ENCODE assay signal across 8 mouse cellular contexts in genomic region chr8:108026557-108027440, GRCm38 (mm10).
DNase-seq lines count a peak whose midpoint lies in the region; ATAC-seq and TF ChIP-seq lines count a peak whose summit lies in the region.
"Had no signal": no experiment of that assay in that cellular context is flagged by ENCODE, and none has a peak within 500 bp of the region (broad histone marks: within the 10 kb centered on the region; RNA-seq: fewer than 3 reads in every experiment).

No protein-coding gene starts in this region.

- H3K79me2 ChIP-seq in myocyte (ENCODE audit: control insufficient read depth, insufficient read depth): no peaks in the 10 kb centered on the region

- DNase-seq in hindbrain, embryonic 10.5 days (ENCODE audit: low spot score): peak; percentile 25
- DNase-seq in embryo, embryonic 10.5 days (ENCODE audit: low spot score): peak; percentile 77
- peak; percentile 66 for DNase-seq in embryonic facial prominence, embryonic 14.5 days (ENCODE audit: low spot score)
- no peak for DNase-seq in adipocyte (ENCODE audit: low spot score)
- DNase-seq in cerebellum, adult 9-10 months: no peak
- DNase-seq: kidney, adult 9 months had no signal

- no peaks in the 10 kb centered on the region for H3K36me3 ChIP-seq in hindbrain, embryonic 10.5 days
- H3K36me3 ChIP-seq in hindbrain, embryonic 16.5 days (ENCODE audit: control insufficient read depth, insufficient read depth, low read length): no peaks in the 10 kb centered on the region
- no peaks in the 10 kb centered on the region for H3K36me3 ChIP-seq in embryonic facial prominence, embryonic 14.5 days (ENCODE audit: control insufficient read depth, insufficient read depth, low read length)
- H3K36me3 ChIP-seq in myocyte (ENCODE audit: control insufficient read depth, insufficient read depth): no peaks in the 10 kb centered on the region

- WGBS in hindbrain, embryonic 10.5 days: 62% methylated on average over 11 of the region's 11 CpGs
- WGBS in hindbrain, embryonic 16.5 days: 71% methylated on average over 11 of the region's 11 CpGs
- WGBS in embryonic facial prominence, embryonic 14.5 days: 22% methylated on average over 11 of the region's 11 CpGs

- H3K4me1 ChIP-seq in hindbrain, embryonic 10.5 days (replicated peaks): peaks cover 35% of the 10 kb centered on the region
- H3K4me1 ChIP-seq in hindbrain, embryonic 16.5 days (ENCODE audit: control insufficient read depth, insufficient read depth, low read depth, low read length): peaks cover 2% of the 10 kb centered on the region
- H3K4me1 ChIP-seq in embryonic facial prominence, embryonic 14.5 days (ENCODE audit: control insufficient read depth, insufficient read depth, low read length): peaks cover 24% of the 10 kb centered on the region

- peak overlapping the region; percentile 71 for H3K27ac ChIP-seq in hindbrain, embryonic 10.5 days
- no peak overlapping the region for H3K27ac ChIP-seq in hindbrain, embryonic 16.5 days (ENCODE audit: low read depth, low read length)
- peak overlapping the region; percentile 63 for H3K27ac ChIP-seq in embryonic facial prominence, embryonic 14.5 days (replicated peaks; ENCODE audit: low read depth, low read length)

- peak overlapping the region; percentile 9; the same call in 1 of the 2 replicates for H3K4me3 ChIP-seq in hindbrain, embryonic 10.5 days
- no peak overlapping the region for H3K4me3 ChIP-seq in hindbrain, embryonic 16.5 days (ENCODE audit: low read length)
- H3K4me3 ChIP-seq in embryonic facial prominence, embryonic 14.5 days (ENCODE audit: low read depth, low read length): peak overlapping the region; percentile 26
- H3K4me3 ChIP-seq in myocyte: no peak overlapping the region

- H3K4me2 ChIP-seq in hindbrain, embryonic 16.5 days (ENCODE audit: low read length): no peak overlapping the region
- peak overlapping the region; percentile 56 for H3K4me2 ChIP-seq in embryonic facial prominence, embryonic 14.5 days (ENCODE audit: low read depth, low read length)
- H3K4me2 ChIP-seq in myocyte (ENCODE audit: low read depth): peak overlapping the region; percentile 30

- no peak for TF ChIP-seq POLR2A in myocyte (IDR thresholded peaks at IDR 0.05; ENCODE audit: insufficient read length, low read depth)

- no peak overlapping the region for H3K9ac ChIP-seq in hindbrain, embryonic 16.5 days (ENCODE audit: low read depth, low read length)
- no peak overlapping the region for H3K9ac ChIP-seq in embryonic facial prominence, embryonic 14.5 days (ENCODE audit: low read depth, low read length)

- no peak overlapping the region for H3ac ChIP-seq in myocyte (ENCODE audit: control insufficient read depth, insufficient read length)

- no peaks in the 10 kb centered on the region for H3K9me3 ChIP-seq in hindbrain, embryonic 10.5 days
- no peaks in the 10 kb centered on the region for H3K9me3 ChIP-seq in hindbrain, embryonic 16.5 days (ENCODE audit: control insufficient read depth, low read length)
- 0 out of 2 replicates have a peak, but pooled peaks cover 3% of the 10 kb centered on the region for H3K9me3 ChIP-seq in embryonic facial prominence, embryonic 14.5 days (ENCODE audit: control insufficient read depth, low read length)

- H3K27me3 ChIP-seq in hindbrain, embryonic 10.5 days (ENCODE audit: insufficient read depth, poor library complexity, severe bottlenecking): no peaks in the 10 kb centered on the region
- H3K27me3 ChIP-seq in hindbrain, embryonic 16.5 days (replicated peaks; ENCODE audit: control insufficient read depth, insufficient read depth, low read length): no peaks in the 10 kb centered on the region
- no peaks in the 10 kb centered on the region for H3K27me3 ChIP-seq in embryonic facial prominence, embryonic 14.5 days (replicated peaks; ENCODE audit: control insufficient read depth, insufficient read depth, low read length)
- H3K27me3 ChIP-seq in myocyte (ENCODE audit: control insufficient read depth, insufficient read depth, insufficient read length): no peaks in the 10 kb centered on the region

- ATAC-seq in hindbrain, embryonic 16.5 days: no peak
- ATAC-seq in embryonic facial prominence, embryonic 14.5 days (ENCODE audit: low read depth): no peak

TF ChIP-seq in myocyte, 11 proteins besides CTCF, POLR2A, EP300 and RAD21:
- TF ChIP-seq E2F4 (IDR thresholded peaks at IDR 0.05; ENCODE audit: insufficient read depth) (no peak), SRF (IDR thresholded peaks at IDR 0.05; ENCODE audit: control insufficient read depth, insufficient read length, low read depth) (no peak), POLR2AphosphoS2 (IDR thresholded peaks at IDR 0.05; ENCODE audit: insufficient read length, low read depth) (no peak), MYOD1 (IDR thresholded peaks at IDR 0.05; ENCODE audit: control insufficient read depth in 1 of 3, insufficient read length in 2 of 3, low read depth in 2 of 3) (no peak), CEBPB (IDR thresholded peaks at IDR 0.05; ENCODE audit: insufficient read depth, poor library complexity, severe bottlenecking) (no peak), TCF12 (IDR thresholded peaks at IDR 0.05; ENCODE audit: insufficient read depth, poor library complexity, severe bottlenecking) (no peak), TCF3 (IDR thresholded peaks at IDR 0.05; ENCODE audit: insufficient read length, low read depth) (no peak), USF1 (IDR thresholded peaks at IDR 0.05; ENCODE audit: low read depth) (no peak), MAX (IDR thresholded peaks at IDR 0.05; ENCODE audit: low read depth) (no peak), MYOG (IDR thresholded peaks at IDR 0.05; ENCODE audit: control insufficient read depth in 1 of 3, insufficient read depth in 1 of 3, insufficient read length in 2 of 3, low read depth in 2 of 3) (no peak), REST (IDR thresholded peaks at IDR 0.05; ENCODE audit: insufficient read depth, insufficient read length) (no peak)

Comparison
In these comparisons a context has a peak if more than half of its experiments do, and no peak if none do; other contexts are left out.
1. H3K4me3 ChIP-seq: peak in hindbrain, embryonic 10.5 days (single experiment) and embryonic facial prominence, embryonic 14.5 days (single experiment); none in hindbrain, embryonic 16.5 days (single experiment) and myocyte (single experiment).
2. DNase-seq: peak in hindbrain, embryonic 10.5 days (single experiment), embryo, embryonic 10.5 days (single experiment) and embryonic facial prominence, embryonic 14.5 days (single experiment); none in adipocyte (single experiment) and cerebellum, adult 9-10 months (single experiment).